Mouse (Mus musculus) kidney, adult 2 months (tissue): ENCODE data around the gene Svep1.

ENCODE experiments used
- CTCF ChIP-seq: fragments of 200-500 bp; conservative IDR thresholded peaks from 2 replicates; pipeline ENCODE4 v1.5.1; 2011; ENCODE audit warnings: low read depth, mild to moderate bottlenecking, control low read depth, low read length, moderate library complexity, mixed read lengths; ENCODE audit not compliant: insufficient read depth, insufficient read length
- POLR2A ChIP-seq: fragments of 200-500 bp; IDR thresholded peaks from one replicate; pipeline ENCODE4 v1.6.1; 2011; ENCODE audit warnings: low read depth, low read length, control low read depth

GRCm38 (mm10) chr4:58174435-58174987 lies 32.1 kb downstream of the Svep1 start:
- TF ChIP-seq CTCF (no peak), POLR2A (no peak)
